Mouse (Mus musculus): ENCODE measurements around the gene Mier1. TPM values are rescaled to one million over a fixed set of nuclear protein-coding genes. Genes with fewer than 3 reads are reported as not detected.

Gene Mier1
- polyA plus RNA-seq, 1 experiment: 0.55 TPM

DNA sequence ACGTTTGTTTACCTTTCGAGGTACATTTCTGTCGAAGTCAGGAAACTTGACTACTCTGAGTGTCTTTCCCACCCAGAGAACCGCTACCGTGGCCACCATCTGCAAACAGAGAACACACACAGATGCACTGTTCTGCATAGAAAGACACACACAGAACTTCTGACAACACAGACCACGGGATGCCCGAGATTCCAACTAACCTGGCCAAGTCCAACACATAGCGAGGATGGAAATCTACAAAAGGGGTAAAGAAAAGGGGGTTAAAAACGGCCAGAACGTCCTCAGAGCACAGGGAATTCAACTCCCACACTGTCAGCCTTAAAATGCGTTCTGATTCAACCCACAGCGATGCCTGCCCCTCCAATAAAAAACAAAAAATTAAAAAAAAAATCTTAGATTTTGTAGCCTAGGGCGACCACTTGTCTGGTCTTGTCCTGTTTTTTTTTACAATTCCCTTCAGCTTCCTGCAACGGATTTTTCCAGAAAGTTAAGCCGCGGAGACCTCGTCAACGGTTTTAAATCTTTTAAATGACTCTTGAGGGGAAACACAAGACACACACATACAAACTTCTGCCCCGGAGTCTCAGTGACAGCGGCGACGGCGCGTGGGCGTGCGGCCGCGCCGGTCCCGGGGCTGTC, 99.8 kb downstream of the Mier1 start:
- peak overlapping the region; percentile 99 for H3K4me3 ChIP-seq (replicated peaks)

DNA sequence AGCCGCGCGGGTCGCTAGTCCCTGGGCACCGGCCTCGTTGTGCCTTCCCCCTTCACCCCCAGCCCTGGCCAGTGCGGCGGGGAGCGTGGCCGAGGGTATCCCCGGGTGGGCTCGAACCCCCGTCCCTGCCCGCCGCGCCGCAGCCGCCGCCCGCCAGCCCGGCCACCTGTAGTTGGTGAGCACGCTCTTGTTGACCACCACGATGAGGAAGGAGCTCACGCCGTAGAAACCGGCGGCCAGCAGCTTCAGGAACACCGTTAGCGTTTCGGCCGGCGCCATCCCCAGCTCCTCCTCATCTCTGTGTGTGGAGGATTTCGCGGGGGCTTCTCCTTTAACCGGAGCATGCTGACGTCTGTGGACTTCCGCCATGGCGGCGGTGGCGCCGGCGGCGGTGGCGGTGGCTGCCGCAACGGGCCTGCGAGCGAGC, 100.3 kb downstream of the Mier1 start:
- H3K9me3 ChIP-seq (ENCODE audit: control insufficient read depth, low read length): no peaks in the 10 kb centered on the region
- TF ChIP-seq GATA1 (IDR thresholded peaks at IDR 0.05; ENCODE audit: low read length) (no peak), TAL1 (IDR thresholded peaks at IDR 0.05; ENCODE audit: low read length) (no peak)
- H3K36me3 ChIP-seq (ENCODE audit: control insufficient read depth): peaks cover 24% of the 10 kb centered on the region
- peak overlapping the region; percentile 99 for H3K4me3 ChIP-seq (replicated peaks)
- no peaks in the 10 kb centered on the region for H3K27me3 ChIP-seq (ENCODE audit: control insufficient read depth)
- H3K4me1 ChIP-seq (ENCODE audit: control insufficient read depth): peaks cover 34% of the 10 kb centered on the region

More for the DNA sequence above, 99.8 kb downstream of the Mier1 start:
- Histone ChIP-seq H3K36me3 (ENCODE audit: control insufficient read depth) (peaks cover 29% of the 10 kb centered on the region), H3K9me3 (ENCODE audit: control insufficient read depth, low read length) (no peaks in the 10 kb centered on the region), H3K27me3 (ENCODE audit: control insufficient read depth) (no peaks in the 10 kb centered on the region), H3K4me1 (ENCODE audit: control insufficient read depth) (peaks cover 34% of the 10 kb centered on the region)
- TF ChIP-seq TAL1 (IDR thresholded peaks at IDR 0.05; ENCODE audit: low read length) (no peak), GATA1 (IDR thresholded peaks at IDR 0.05; ENCODE audit: low read length) (no peak)

Other genes with a start within 250 kb of the Mier1 start
- gene Tctex1d1, start 135.8 kb upstream of the Mier1 start, polyA plus RNA-seq (2012): not detected in 2 replicates
- gene Insl5, start 87.5 kb upstream of the Mier1 start, polyA plus RNA-seq (2012): not detected in 2 replicates
- gene Wdr78, start 165 bp downstream of the Mier1 start, polyA plus RNA-seq (2012): 0.08 and 0.09 TPM in 2 replicates
- 0.20 and 0.28 TPM in 2 replicates for gene Slc35d1, start 100.8 kb downstream of the Mier1 start, polyA plus RNA-seq (2012)
- gene 4921539E11Rik, start 176.5 kb downstream of the Mier1 start, polyA plus RNA-seq (2012): not detected in 2 replicates
- 0.03 and 0.04 TPM in 2 replicates for gene Oma1, start 199.4 kb downstream of the Mier1 start, polyA plus RNA-seq (2012)